Mouse (Mus musculus): Measurements from ENCODE around the gene Gna13. TPM values are rescaled to one million over a fixed set of nuclear protein-coding genes. Genes with fewer than 3 reads are reported as not detected.

Gene Gna13
- polyA plus RNA-seq, 1 experiment from 2014 or later: 21.8 TPM

DNA sequence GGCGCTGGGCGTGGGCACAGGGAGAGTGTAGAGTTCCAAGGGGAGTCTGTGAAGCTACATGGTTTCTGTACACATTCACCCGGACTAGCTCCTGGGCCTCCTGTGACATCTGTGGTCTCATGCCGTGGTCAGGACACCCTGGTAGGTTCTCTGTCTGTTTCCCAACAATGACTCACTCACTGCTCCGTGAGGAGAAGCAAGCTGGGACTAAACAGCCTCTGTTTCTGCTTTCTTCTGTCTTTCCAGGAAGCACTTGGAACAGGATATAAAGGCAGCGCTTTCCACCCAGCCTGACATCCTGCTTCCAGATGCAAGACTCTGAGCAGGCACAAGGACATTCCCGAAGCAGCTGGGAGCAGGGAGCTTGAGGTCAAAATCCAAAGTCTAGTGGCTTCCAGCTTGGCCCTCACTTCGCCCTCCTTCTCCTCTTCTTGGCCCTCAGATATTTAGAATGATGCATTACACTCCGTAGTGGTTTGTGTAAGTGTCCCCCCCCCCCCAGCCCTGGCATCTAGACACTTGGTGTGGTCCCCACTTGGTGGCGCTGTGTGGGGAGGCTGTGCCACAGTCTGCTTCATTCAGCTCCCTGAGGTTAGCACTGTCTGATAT, 18.5 kb upstream of the Gna13 start:
- 31% methylated on average over 10 of the region's 10 CpGs for WGBS
- Histone ChIP-seq H3K27me3 (ENCODE audit: control insufficient read depth, insufficient read depth, low read length) (no peaks in the 10 kb centered on the region), H3K4me1 (replicated peaks; ENCODE audit: control insufficient read depth, insufficient read depth, low read length) (no peaks in the 10 kb centered on the region; the same call in 1 of the 2 replicates), H3K9ac (no peak overlapping the region), H3K4me3 (replicated peaks; ENCODE audit: low read length) (no peak overlapping the region), H3K9me3 (ENCODE audit: control insufficient read depth, low read length) (no peaks in the 10 kb centered on the region), H3K27ac (no peak overlapping the region), H3K4me2 (replicated peaks) (no peak overlapping the region), H3K36me3 (replicated peaks; ENCODE audit: control insufficient read depth, insufficient read depth) (no peaks in the 10 kb centered on the region)
- DNase-seq (ENCODE audit: low spot score) (no peak), ATAC-seq (ENCODE audit: low FRiP score) (no peak)

- H3K9me3 ChIP-seq (ENCODE audit: control insufficient read depth, low read length): no peaks in the 10 kb centered on the region
- no peaks in the 10 kb centered on the region for H3K36me3 ChIP-seq (replicated peaks; ENCODE audit: control insufficient read depth, insufficient read depth)
- DNase-seq (ENCODE audit: low spot score) (peak; percentile 54), ATAC-seq (ENCODE audit: low FRiP score) (peak; percentile 73; the same call in 1 of the 2 replicates)
- 67% methylated on average over 10 of the region's 10 CpGs for WGBS
- H3K4me2 ChIP-seq (replicated peaks): no peak overlapping the region
- H3K4me3 ChIP-seq (replicated peaks; ENCODE audit: low read length): no peak overlapping the region
- no peaks in the 10 kb centered on the region for H3K27me3 ChIP-seq (ENCODE audit: control insufficient read depth, insufficient read depth, low read length)
- no peak overlapping the region for H3K9ac ChIP-seq
- no peaks in the 10 kb centered on the region; the same call in 1 of the 2 replicates for H3K4me1 ChIP-seq (replicated peaks; ENCODE audit: control insufficient read depth, insufficient read depth, low read length)
- peak overlapping the region; percentile 20; the same call in 1 of the 2 replicates for H3K27ac ChIP-seq
Measured at GRCm38 (mm10) chr11:109347242-109347959, 15.2 kb upstream of the Gna13 start.

- Histone ChIP-seq H3K4me1 (replicated peaks; ENCODE audit: control insufficient read depth, insufficient read depth, low read length) (no peaks in the 10 kb centered on the region; the same call in 1 of the 2 replicates), H3K9ac (no peak overlapping the region), H3K27me3 (ENCODE audit: control insufficient read depth, insufficient read depth, low read length) (no peaks in the 10 kb centered on the region), H3K27ac (no peak overlapping the region), H3K4me2 (replicated peaks) (no peak overlapping the region), H3K36me3 (replicated peaks; ENCODE audit: control insufficient read depth, insufficient read depth) (no peaks in the 10 kb centered on the region), H3K4me3 (replicated peaks; ENCODE audit: low read length) (no peak overlapping the region), H3K9me3 (ENCODE audit: control insufficient read depth, low read length) (no peaks in the 10 kb centered on the region)
- DNase-seq (ENCODE audit: low spot score): no peak
- no peak for ATAC-seq (ENCODE audit: low FRiP score)
- 63% methylated on average over 12 of the region's 12 CpGs for WGBS
Measured at GRCm38 (mm10) chr11:109348408-109348807, 14.2 kb upstream of the Gna13 start.

DNA sequence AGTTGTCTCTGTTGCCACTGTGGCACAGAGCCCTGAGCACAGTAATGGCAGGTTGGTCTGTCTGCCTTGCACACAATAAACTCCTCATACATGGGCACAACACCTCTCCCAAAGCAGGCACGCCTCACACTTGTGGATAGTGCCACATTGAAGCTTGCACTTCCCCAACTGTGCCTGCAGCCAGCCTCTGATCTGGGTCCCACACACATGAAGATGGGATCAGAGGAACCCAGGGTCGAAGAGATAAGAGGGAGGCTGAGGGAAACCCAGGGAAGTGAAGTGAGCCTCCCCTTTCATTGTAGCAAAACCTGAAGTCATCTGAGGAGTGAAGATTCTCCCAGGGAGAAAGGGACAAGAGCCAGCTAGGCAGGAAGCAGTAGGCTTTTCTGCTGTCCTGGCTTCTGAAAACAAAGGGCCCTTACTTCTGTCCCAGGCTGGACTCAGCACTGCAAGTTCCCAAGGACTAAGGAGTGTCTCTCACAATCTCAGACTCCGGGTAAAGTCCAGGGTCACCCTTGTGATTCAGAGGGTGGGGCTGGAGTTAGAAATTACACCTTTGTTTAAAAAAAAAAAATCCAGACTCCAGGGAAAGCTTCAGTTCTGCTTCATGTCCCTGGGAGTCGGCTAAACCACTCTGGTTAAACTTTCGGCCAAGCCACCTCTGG, 12.8 kb upstream of the Gna13 start:
- peaks cover 3% of the 10 kb centered on the region; the same call in 1 of the 2 replicates for H3K4me1 ChIP-seq (replicated peaks; ENCODE audit: control insufficient read depth, insufficient read depth, low read length)
- no peak for ATAC-seq (ENCODE audit: low FRiP score)

DNA sequence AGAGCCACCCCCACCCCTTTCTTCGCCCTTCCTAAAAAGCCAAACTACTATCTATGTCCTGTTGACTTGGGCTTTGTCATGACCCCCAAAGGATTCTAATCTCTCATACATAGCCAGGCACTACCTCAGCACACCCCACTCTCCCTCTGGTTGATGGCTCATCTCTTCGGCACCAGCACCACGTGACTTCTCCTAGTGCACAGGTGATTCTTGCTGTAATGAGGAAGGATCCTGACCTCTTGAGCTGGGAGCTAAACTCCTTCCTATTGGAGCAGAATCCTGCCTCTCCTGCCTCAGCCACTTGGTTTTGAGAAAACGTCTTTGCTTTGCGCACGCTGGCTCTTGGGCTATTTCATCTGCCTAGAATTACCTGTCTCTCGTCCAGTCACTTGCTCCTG, 12.3 kb upstream of the Gna13 start:
- Histone ChIP-seq H3K27ac (no peak overlapping the region), H3K27me3 (ENCODE audit: control insufficient read depth, insufficient read depth, low read length) (no peaks in the 10 kb centered on the region), H3K36me3 (replicated peaks; ENCODE audit: control insufficient read depth, insufficient read depth) (no peaks in the 10 kb centered on the region), H3K4me1 (replicated peaks; ENCODE audit: control insufficient read depth, insufficient read depth, low read length) (peaks cover 3% of the 10 kb centered on the region; the same call in 1 of the 2 replicates), H3K4me2 (replicated peaks) (no peak overlapping the region), H3K9me3 (ENCODE audit: control insufficient read depth, low read length) (no peaks in the 10 kb centered on the region), H3K4me3 (replicated peaks; ENCODE audit: low read length) (no peak overlapping the region), H3K9ac (no peak overlapping the region)
- DNase-seq (ENCODE audit: low spot score): no peak
- no peak for ATAC-seq (ENCODE audit: low FRiP score)
- WGBS: 90% methylated on average over 7 of the region's 7 CpGs

More for the DNA sequence above, 12.8 kb upstream of the Gna13 start:
- WGBS: 71% methylated on average over 5 of the region's 5 CpGs
- Histone ChIP-seq H3K4me2 (replicated peaks) (no peak overlapping the region), H3K4me3 (replicated peaks; ENCODE audit: low read length) (no peak overlapping the region), H3K27ac (no peak overlapping the region), H3K9ac (no peak overlapping the region), H3K36me3 (replicated peaks; ENCODE audit: control insufficient read depth, insufficient read depth) (no peaks in the 10 kb centered on the region), H3K9me3 (ENCODE audit: control insufficient read depth, low read length) (no peaks in the 10 kb centered on the region), H3K27me3 (ENCODE audit: control insufficient read depth, insufficient read depth, low read length) (no peaks in the 10 kb centered on the region)
- DNase-seq (ENCODE audit: low spot score): no peak

GRCm38 (mm10) chr11:109351489-109351888, 11.1 kb upstream of the Gna13 start:
- H3K27ac ChIP-seq: no peak overlapping the region
- H3K36me3 ChIP-seq (replicated peaks; ENCODE audit: control insufficient read depth, insufficient read depth): no peaks in the 10 kb centered on the region
- DNase-seq (ENCODE audit: low spot score) (no peak), ATAC-seq (ENCODE audit: low FRiP score) (no peak)
- H3K4me2 ChIP-seq (replicated peaks): no peak overlapping the region
- no peak overlapping the region for H3K9ac ChIP-seq
- H3K4me3 ChIP-seq (replicated peaks; ENCODE audit: low read length): no peak overlapping the region
- H3K4me1 ChIP-seq (replicated peaks; ENCODE audit: control insufficient read depth, insufficient read depth, low read length): peaks cover 3% of the 10 kb centered on the region; the same call in 1 of the 2 replicates
- no peaks in the 10 kb centered on the region for H3K9me3 ChIP-seq (ENCODE audit: control insufficient read depth, low read length)
- H3K27me3 ChIP-seq (ENCODE audit: control insufficient read depth, insufficient read depth, low read length): no peaks in the 10 kb centered on the region
- WGBS: 93% methylated on average over 4 of the region's 4 CpGs

- no peak overlapping the region for H3K4me3 ChIP-seq (replicated peaks; ENCODE audit: low read length)
- H3K4me2 ChIP-seq (replicated peaks): no peak overlapping the region
- no peak for ATAC-seq (ENCODE audit: low FRiP score)
- H3K36me3 ChIP-seq (replicated peaks; ENCODE audit: control insufficient read depth, insufficient read depth): no peaks in the 10 kb centered on the region
- no peaks in the 10 kb centered on the region for H3K9me3 ChIP-seq (ENCODE audit: control insufficient read depth, low read length)
- 0 out of 2 replicates have a peak, but pooled peaks cover 3% of the 10 kb centered on the region for H3K4me1 ChIP-seq (replicated peaks; ENCODE audit: control insufficient read depth, insufficient read depth, low read length)
- H3K27ac ChIP-seq: no peak overlapping the region
- DNase-seq (ENCODE audit: low spot score): no peak
- no peak overlapping the region for H3K9ac ChIP-seq
- 66% methylated on average over 12 of the region's 12 CpGs for WGBS
- H3K27me3 ChIP-seq (ENCODE audit: control insufficient read depth, insufficient read depth, low read length): no peaks in the 10 kb centered on the region
Measured at GRCm38 (mm10) chr11:109353391-109354235, 9.0 kb upstream of the Gna13 start.

DNA sequence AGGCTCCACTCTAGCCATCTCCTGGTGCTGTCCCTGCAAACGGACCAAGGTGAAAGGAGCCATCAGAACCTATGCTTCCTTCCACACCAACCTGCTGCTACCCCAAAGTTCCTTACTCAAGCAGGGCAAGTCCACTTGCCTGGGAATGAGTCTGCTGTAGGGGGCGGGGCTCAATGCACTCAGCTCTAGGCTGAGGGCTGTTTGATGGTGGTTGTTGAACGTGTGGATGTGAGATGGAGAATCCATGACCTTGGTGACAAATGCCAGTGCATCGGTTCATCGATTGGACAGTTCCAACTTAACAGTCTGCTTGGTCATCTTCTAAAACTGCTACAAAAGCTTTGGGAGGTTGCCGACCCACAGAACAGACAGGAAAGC, 8.4 kb upstream of the Gna13 start:
- Histone ChIP-seq H3K9ac (no peak overlapping the region), H3K9me3 (ENCODE audit: control insufficient read depth, low read length) (no peaks in the 10 kb centered on the region), H3K36me3 (replicated peaks; ENCODE audit: control insufficient read depth, insufficient read depth) (no peaks in the 10 kb centered on the region), H3K27ac (no peak overlapping the region), H3K4me1 (replicated peaks; ENCODE audit: control insufficient read depth, insufficient read depth, low read length) (0 out of 2 replicates have a peak, but pooled peaks cover 3% of the 10 kb centered on the region), H3K27me3 (ENCODE audit: control insufficient read depth, insufficient read depth, low read length) (no peaks in the 10 kb centered on the region), H3K4me2 (replicated peaks) (no peak overlapping the region), H3K4me3 (replicated peaks; ENCODE audit: low read length) (no peak overlapping the region)
- ATAC-seq (ENCODE audit: low FRiP score): no peak
- WGBS: 94% methylated on average over 6 of the region's 6 CpGs
- no peak for DNase-seq (ENCODE audit: low spot score)
